ENCODE assay signal across 11 mouse cellular contexts in the genomic region with DNA sequence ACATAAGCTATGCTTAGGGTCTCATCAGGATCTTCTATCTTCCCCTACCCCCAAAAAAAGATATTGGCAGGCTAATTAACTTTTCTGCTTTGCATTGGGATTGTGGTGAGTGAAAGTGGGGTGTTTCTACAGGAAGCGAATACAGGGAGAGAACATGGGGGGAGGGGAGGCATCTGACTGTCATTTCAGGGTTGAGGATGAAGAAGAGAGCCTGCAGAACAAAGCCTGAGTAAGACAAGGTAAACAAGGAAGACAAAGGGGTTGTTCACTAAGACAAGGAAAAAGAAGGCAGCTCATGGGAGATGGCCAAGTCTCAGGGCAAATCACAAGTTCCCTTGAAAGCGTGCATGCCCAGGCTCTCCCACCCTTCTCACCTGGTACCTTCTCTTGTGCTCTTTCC.
"Had no signal": no experiment of that assay in that cellular context is flagged by ENCODE, and none has a peak within 500 bp of the region (broad histone marks: within the 10 kb centered on the region; RNA-seq: fewer than 3 reads in every experiment).

No protein-coding gene starts in this region.

- DNase-seq: kidney, adult 8-10 months; kidney, postnatal 25 days; layer of hippocampus, postnatal 36 days; lung, adult 18-20 months; right cerebral cortex, adult 18-20 months; right cerebral cortex, postnatal 25 days had no signal

- H3K4me3 ChIP-seq: limb, embryonic 15.5 days; liver, embryonic 12.5 days; midbrain, embryonic 13.5 days; stomach, embryonic 15.5 days had no signal

- H3K4me1 ChIP-seq: limb, embryonic 15.5 days; liver, embryonic 12.5 days; midbrain, embryonic 13.5 days; stomach, embryonic 15.5 days had no signal

- H3K36me3 ChIP-seq: limb, embryonic 15.5 days; liver, embryonic 12.5 days; midbrain, embryonic 13.5 days; stomach, embryonic 15.5 days had no signal

- ATAC-seq: intestine, postnatal 0 days; liver, embryonic 12.5 days; midbrain, embryonic 13.5 days had no signal

- H3K27ac ChIP-seq: limb, embryonic 15.5 days; liver, embryonic 12.5 days; midbrain, embryonic 13.5 days; stomach, embryonic 15.5 days had no signal

- H3K9me3 ChIP-seq: limb, embryonic 15.5 days; liver, embryonic 12.5 days; midbrain, embryonic 13.5 days; stomach, embryonic 15.5 days had no signal

- H3K9ac ChIP-seq: limb, embryonic 15.5 days; liver, embryonic 12.5 days; midbrain, embryonic 13.5 days; stomach, embryonic 15.5 days had no signal

- H3K27me3 ChIP-seq: limb, embryonic 15.5 days; midbrain, embryonic 13.5 days; stomach, embryonic 15.5 days had no signal

- H3K4me2 ChIP-seq: limb, embryonic 15.5 days; liver, embryonic 12.5 days; midbrain, embryonic 13.5 days; stomach, embryonic 15.5 days had no signal
